In the genomic region with DNA sequence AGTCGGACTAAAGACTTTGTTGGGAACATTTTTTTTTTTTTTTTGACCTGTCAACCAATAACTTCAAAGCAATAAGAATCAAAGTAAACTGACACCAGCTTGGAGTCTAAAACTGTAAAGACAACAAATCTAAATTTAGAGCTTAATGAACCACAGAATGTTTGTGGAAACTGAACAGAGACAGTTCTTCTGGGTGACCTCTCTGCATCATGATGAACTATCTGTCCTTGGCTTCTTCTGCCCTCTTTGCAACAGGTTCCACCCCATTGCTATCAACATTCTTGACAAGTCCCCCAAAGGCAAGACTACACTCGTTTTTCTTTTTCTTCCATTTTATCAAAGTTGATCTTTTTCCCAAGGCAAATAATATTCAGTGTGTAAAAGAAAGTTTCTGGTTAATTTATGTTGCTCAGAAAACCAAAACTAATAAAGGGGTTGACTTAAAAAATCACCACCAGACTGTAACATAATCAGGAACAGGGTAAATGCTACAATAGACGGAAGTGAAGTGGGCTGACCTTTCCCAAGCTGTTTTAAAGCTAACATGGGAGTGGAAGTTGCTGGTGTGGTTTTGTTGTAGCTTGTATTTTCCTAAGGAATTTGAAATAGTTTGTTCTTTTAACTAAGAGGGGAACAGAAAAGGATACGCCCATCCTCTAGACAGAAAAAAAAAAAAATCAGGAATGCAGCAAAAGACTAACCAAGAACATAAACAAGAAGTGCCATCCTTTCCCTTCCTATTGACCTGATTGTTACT, we compare ENCODE assay signal across 21 mouse cellular contexts. TPM values are rescaled to one million over a fixed set of nuclear protein-coding genes. Genes with fewer than 3 reads are reported as not detected.
A peak's percentile ranks its signal among the peaks of the same experiment; 100 is the strongest.
DNase-seq lines count a peak whose midpoint lies in the region; ATAC-seq and TF ChIP-seq lines count a peak whose summit lies in the region.
"Had no signal": no experiment of that assay in that cellular context is flagged by ENCODE, and none has a peak within 500 bp of the region (broad histone marks: within the 10 kb centered on the region; RNA-seq: fewer than 3 reads in every experiment).

No protein-coding gene starts in this region.

- no peaks in the 10 kb centered on the region for H3K27me3 ChIP-seq in heart, adult 2 months (ENCODE audit: control insufficient read depth, insufficient read depth, low read length)
- no peaks in the 10 kb centered on the region for H3K27me3 ChIP-seq in heart, embryonic 10.5 days (ENCODE audit: insufficient read depth, poor library complexity, severe bottlenecking)
- H3K27me3 ChIP-seq in kidney, embryonic 15.5 days: no peaks in the 10 kb centered on the region
- H3K27me3 ChIP-seq in midbrain, embryonic 11.5 days (ENCODE audit: control insufficient read depth, insufficient read depth, low read length): no peaks in the 10 kb centered on the region
- no peaks in the 10 kb centered on the region for H3K27me3 ChIP-seq in midbrain, embryonic 16.5 days (ENCODE audit: control insufficient read depth, insufficient read depth, low read depth, low read length)
- H3K27me3 ChIP-seq: hindbrain, embryonic 12.5 days had no signal

- ATAC-seq in kidney, embryonic 15.5 days (replicated peaks; ENCODE audit: low FRiP score): peak; percentile 49
- no peak for ATAC-seq in midbrain, embryonic 11.5 days (ENCODE audit: low FRiP score)
- no peak for ATAC-seq in midbrain, embryonic 16.5 days
- ATAC-seq: forebrain, postnatal 0 days had no signal

- no peak overlapping the region for H3K4me2 ChIP-seq in kidney, embryonic 15.5 days
- no peak overlapping the region for H3K4me2 ChIP-seq in midbrain, embryonic 11.5 days
- H3K4me2 ChIP-seq in midbrain, embryonic 16.5 days (ENCODE audit: low read length): no peak overlapping the region
- H3K4me2 ChIP-seq: hindbrain, embryonic 12.5 days had no signal

- WGBS in heart, adult 2 months: 55% methylated on average over 4 of the region's 4 CpGs
- WGBS in heart, embryonic 10.5 days: 63% methylated on average over 4 of the region's 4 CpGs
- WGBS in kidney, embryonic 15.5 days: 34% methylated on average over 4 of the region's 4 CpGs
- WGBS in midbrain, embryonic 11.5 days: 84% methylated on average over 4 of the region's 4 CpGs
- 85% methylated on average over 4 of the region's 4 CpGs for WGBS in midbrain, embryonic 16.5 days

- no peak overlapping the region for H3K9ac ChIP-seq in heart, adult 2 months (ENCODE audit: low read depth, low read length)
- H3K9ac ChIP-seq in kidney, embryonic 15.5 days: no peak overlapping the region
- no peak overlapping the region for H3K9ac ChIP-seq in midbrain, embryonic 11.5 days (ENCODE audit: low read length)
- no peak overlapping the region for H3K9ac ChIP-seq in midbrain, embryonic 16.5 days (ENCODE audit: low read depth, low read length)
- H3K9ac ChIP-seq: forebrain, postnatal 0 days; hindbrain, embryonic 12.5 days had no signal

- TF ChIP-seq EP300 in heart, adult 2 months (IDR thresholded peaks at IDR 0.05; ENCODE audit: insufficient read depth, low read depth, low read length): no peak

- H3K4me1 ChIP-seq in heart, adult 2 months (ENCODE audit: control insufficient read depth, insufficient read depth, low read length): peaks cover 5% of the 10 kb centered on the region
- no peaks in the 10 kb centered on the region for H3K4me1 ChIP-seq in heart, embryonic 10.5 days
- 0 out of 2 replicates have a peak, but pooled peaks cover 6% of the 10 kb centered on the region for H3K4me1 ChIP-seq in kidney, embryonic 15.5 days
- no peaks in the 10 kb centered on the region for H3K4me1 ChIP-seq in midbrain, embryonic 11.5 days (ENCODE audit: control insufficient read depth, insufficient read depth, low read length)
- H3K4me1 ChIP-seq in midbrain, embryonic 16.5 days (ENCODE audit: control insufficient read depth, insufficient read depth, low read length): no peaks in the 10 kb centered on the region
- H3K4me1 ChIP-seq: forebrain, embryonic 10.5 days; hindbrain, embryonic 12.5 days had no signal

- no peak for DNase-seq in heart, adult 2 months
- no peak for DNase-seq in heart, embryonic 10.5 days (ENCODE audit: low spot score)
- no peak for DNase-seq in kidney, postnatal 36 days
- peak; percentile 68 for DNase-seq in midbrain, embryonic 11.5 days (ENCODE audit: low spot score, missing footprints)
- no peak for DNase-seq in natural killer cell, adult 2 months (ENCODE audit: low spot score in 2 of 2)
- DNase-seq: adrenal gland, postnatal 36 days; B cell, adult 2 months; cerebellum, adult 18-20 months; cerebellum, postnatal 25 days; embryo, embryonic 11 days; forebrain, postnatal 0 days; kidney, adult 8-10 months; layer of hippocampus, adult 9-11 months; left cerebral cortex, postnatal 4 days; right cerebral cortex, postnatal 25 days; thymus, postnatal 4 days had no signal

- intact Hi-C loops in heart, adult 2 months (cut with DNase I): loop anchor here (1.0 to 2.0 kb wide), 2 partner anchors 29 to 30 kb away; no protein-coding TSS in a partner anchor

- no peak for TF ChIP-seq CTCF in heart, adult 2 months (IDR thresholded peaks at IDR 0.05)

- no peak overlapping the region for H3K4me3 ChIP-seq in heart, adult 2 months
- H3K4me3 ChIP-seq in heart, embryonic 10.5 days: no peak overlapping the region
- H3K4me3 ChIP-seq in kidney, embryonic 15.5 days (replicated peaks): no peak overlapping the region
- H3K4me3 ChIP-seq in midbrain, embryonic 11.5 days (ENCODE audit: low read depth, low read length): no peak overlapping the region
- no peak overlapping the region for H3K4me3 ChIP-seq in midbrain, embryonic 16.5 days (ENCODE audit: low read depth, low read length)
- H3K4me3 ChIP-seq: forebrain, embryonic 10.5 days; hindbrain, embryonic 12.5 days; left cerebral cortex, adult 2 months had no signal

- no peaks in the 10 kb centered on the region for H3K9me3 ChIP-seq in heart, embryonic 10.5 days
- H3K9me3 ChIP-seq in kidney, embryonic 15.5 days (replicated peaks): no peaks in the 10 kb centered on the region
- H3K9me3 ChIP-seq in midbrain, embryonic 11.5 days (ENCODE audit: control insufficient read depth, low read length): no peaks in the 10 kb centered on the region
- H3K9me3 ChIP-seq in midbrain, embryonic 16.5 days (replicated peaks; ENCODE audit: control insufficient read depth, low read length, poor library complexity, severe bottlenecking): no peaks in the 10 kb centered on the region
- H3K9me3 ChIP-seq: forebrain, embryonic 10.5 days; hindbrain, embryonic 12.5 days had no signal

- H3K79me2 ChIP-seq in heart, adult 2 months (replicated peaks; ENCODE audit: control insufficient read depth, insufficient read depth, low read length): no peaks in the 10 kb centered on the region

- TF ChIP-seq POLR2A in heart, adult 2 months (IDR thresholded peaks at IDR 0.05; ENCODE audit: insufficient read depth, low read depth, low read length): no peak

- H3K36me3 ChIP-seq in heart, adult 2 months (ENCODE audit: control insufficient read depth, insufficient read depth, low read length): peaks cover 8% of the 10 kb centered on the region
- H3K36me3 ChIP-seq in heart, embryonic 10.5 days: no peaks in the 10 kb centered on the region
- H3K36me3 ChIP-seq in kidney, embryonic 15.5 days: no peaks in the 10 kb centered on the region
- H3K36me3 ChIP-seq in midbrain, embryonic 11.5 days (ENCODE audit: control insufficient read depth, insufficient read depth, low read length): no peaks in the 10 kb centered on the region
- H3K36me3 ChIP-seq in midbrain, embryonic 16.5 days (ENCODE audit: control insufficient read depth, insufficient read depth, low read length): no peaks in the 10 kb centered on the region
- H3K36me3 ChIP-seq: forebrain, embryonic 10.5 days; hindbrain, embryonic 12.5 days had no signal

- H3K27ac ChIP-seq in heart, adult 2 months: peak overlapping the region; percentile 80
- H3K27ac ChIP-seq in heart, embryonic 10.5 days: no peak overlapping the region
- no peak overlapping the region for H3K27ac ChIP-seq in kidney, embryonic 15.5 days
- no peak overlapping the region for H3K27ac ChIP-seq in midbrain, embryonic 11.5 days (ENCODE audit: low read depth, low read length)
- no peak overlapping the region for H3K27ac ChIP-seq in midbrain, embryonic 16.5 days (ENCODE audit: low read length)
- H3K27ac ChIP-seq: forebrain, embryonic 10.5 days; hindbrain, embryonic 12.5 days; left cerebral cortex, adult 2 months had no signal

RNA-seq across cellular contexts. Expression of a gene that starts 31.7 kb away (rescaled TPM):
- 10 to 100 TPM; 26.3 to 32.7 TPM for total RNA-seq in heart, adult 2 months (2021)
- polyA plus RNA-seq in heart, adult 2 months (2012; rRNA removed): 9.7 and 15.8 TPM in 2 replicates
- 43.5 and 74.2 TPM in 2 replicates for polyA plus RNA-seq in heart, embryonic 10.5 days (2016; fragmentation: Nextera tagmentation; extraction: Ambion mirVana)
- 102 and 104 TPM in 2 replicates for polyA plus RNA-seq in kidney, embryonic 15.5 days (2015; fragmentation: Nextera tagmentation; extraction: Ambion mirVana)
- 410 and 445 TPM in 2 replicates for polyA plus RNA-seq in midbrain, embryonic 11.5 days (2014; fragmentation: Nextera tagmentation; extraction: Ambion mirVana)
- 187 and 196 TPM in 2 replicates for polyA plus RNA-seq in midbrain, embryonic 16.5 days (2015; fragmentation: Nextera tagmentation; extraction: Ambion mirVana)
